ENCODE assay signal across 43 mouse cellular contexts in the genomic region with DNA sequence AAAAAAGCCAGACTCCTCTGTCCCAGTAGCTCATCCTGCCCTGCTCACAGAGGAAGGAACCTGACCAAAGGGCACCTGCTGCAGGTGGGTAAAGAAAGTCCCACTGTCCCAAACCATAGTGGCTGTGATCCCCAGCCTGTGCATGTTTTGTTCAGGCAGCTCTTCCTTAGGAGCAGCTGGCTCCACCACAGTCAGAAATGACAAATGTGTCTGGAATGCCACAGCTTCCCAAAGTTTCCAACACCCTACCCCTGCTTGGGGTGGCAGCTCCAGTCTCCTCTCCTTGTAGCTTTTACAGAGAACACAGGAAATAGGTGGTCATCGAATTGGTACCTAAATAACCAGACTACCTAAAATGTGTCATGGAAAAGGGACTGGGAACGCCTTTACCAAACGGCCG. TPM values are rescaled to one million over a fixed set of nuclear protein-coding genes. Genes with fewer than 3 reads are reported as not detected.
"Had no signal": no experiment of that assay in that cellular context is flagged by ENCODE, and none has a peak within 500 bp of the region (broad histone marks: within the 10 kb centered on the region; RNA-seq: fewer than 3 reads in every experiment).

No protein-coding gene starts in this region.

- H3K4me3 ChIP-seq: heart, adult 2 months; heart, embryonic 13.5 days; heart, embryonic 15.5 days; hindbrain, embryonic 10.5 days; hindbrain, embryonic 12.5 days; intestine, embryonic 15.5 days; limb, embryonic 13.5 days; limb, embryonic 15.5 days; liver, embryonic 12.5 days had no signal

- H3K27me3 ChIP-seq: heart, embryonic 13.5 days; heart, embryonic 15.5 days; hindbrain, embryonic 12.5 days; intestine, embryonic 15.5 days; limb, embryonic 13.5 days; limb, embryonic 15.5 days; liver, embryonic 12.5 days had no signal

- H3K36me3 ChIP-seq: heart, embryonic 15.5 days; hindbrain, embryonic 10.5 days; hindbrain, embryonic 12.5 days; intestine, embryonic 15.5 days; limb, embryonic 13.5 days; limb, embryonic 15.5 days had no signal

- DNase-seq: gastrocnemius, postnatal 25 days; heart, adult 2 months; heart, postnatal 4 days; kidney, adult 18-20 months; kidney, adult 8-10 months; kidney, postnatal 10 days; kidney, postnatal 36 days; layer of hippocampus, adult 9-11 months; layer of hippocampus, postnatal 36 days; left cerebral cortex, postnatal 4 days had no signal

- H3K4me2 ChIP-seq: heart, embryonic 11.5 days; heart, embryonic 13.5 days; heart, embryonic 15.5 days; hindbrain, embryonic 12.5 days; hindbrain, embryonic 14.5 days; intestine, embryonic 15.5 days; limb, embryonic 13.5 days; limb, embryonic 15.5 days; liver, embryonic 12.5 days had no signal

RNA-seq across cellular contexts. Expression of gene Gm10972, which starts 18.6 kb away (rescaled TPM):
- total RNA-seq: gastrocnemius, adult 18-20 months; gastrocnemius, adult 8-10 months; gastrocnemius, postnatal 25 days; gastrocnemius, postnatal 4 days; granulocyte monocyte progenitor cell, adult 5-6 weeks; heart, adult 2 months; heart, postnatal 25 days; heart, postnatal 4 days; layer of hippocampus, adult 18-20 months; layer of hippocampus, adult 8-10 months; layer of hippocampus, postnatal 14 days; layer of hippocampus, postnatal 36 days; left cerebral cortex, adult 18-20 months; left cerebral cortex, adult 8-10 months; left cerebral cortex, postnatal 10 days; left cerebral cortex, postnatal 25 days; left cerebral cortex, postnatal 4 days; liver, adult 2 months had no signal
- polyA plus RNA-seq: heart, adult 2 months; heart, embryonic 11.5 days; heart, embryonic 13.5 days; heart, embryonic 15.5 days; heart, postnatal 0 days; hindbrain, embryonic 10.5 days; hindbrain, embryonic 12.5 days; hindbrain, embryonic 14.5 days; hindbrain, embryonic 16.5 days; inflammation-experienced regulatory T-cells, adult 6 months; intestine, embryonic 15.5 days; intestine, postnatal 0 days; kidney, embryonic 14.5 days; kidney, embryonic 16.5 days; large intestine, adult 2 months; limb, embryonic 11.5 days; limb, embryonic 13.5 days; limb, embryonic 15.5 days; liver, adult 2 months; liver, embryonic 12.5 days; liver, embryonic 14.5 days; liver, embryonic 16.5 days had no signal
